Mouse (Mus musculus) lung, embryonic 14.5 days (tissue): ENCODE results near the gene Ppp2r2c. TPM values are rescaled to one million over a fixed set of nuclear protein-coding genes. Genes with fewer than 3 reads are reported as not detected.

Experiments used
- ATAC-seq: fragments of 200-750 bp; cut with Nextera tagmentation; 2 replicates; pipeline ENCODE4 v1.8.0; 2017; ENCODE audit warnings: mild to moderate bottlenecking, moderate TSS enrichment, moderate library complexity; ENCODE audit not compliant: insufficient read depth
- DNase-seq: peaks from one replicate; pipeline ENCODE4 v3.0.0-alpha.2; 2015
- H3K27ac ChIP-seq: fragments of 300-500 bp; sonication (generic); 2 replicates; pipeline ENCODE4 v1.5.1; 2014; ENCODE audit warnings: low read depth, mild to moderate bottlenecking, moderate library complexity
- H3K27me3 ChIP-seq: fragments of 300-500 bp; sonication (generic); 2 replicates; pipeline ENCODE4 v1.6.1; 2014; ENCODE audit warnings: low read length, control low read depth; ENCODE audit not compliant: insufficient read depth
- H3K36me3 ChIP-seq: fragments of 300-500 bp; sonication (generic); 2 replicates; pipeline ENCODE4 v1.6.1; 2014; ENCODE audit warnings: control low read depth; ENCODE audit not compliant: insufficient read depth
- H3K4me1 ChIP-seq: fragments of 300-500 bp; sonication (generic); 2 replicates; pipeline ENCODE4 v1.6.1; 2014; ENCODE audit warnings: antibody characterized with exemption, control low read depth; ENCODE audit not compliant: insufficient read depth
- H3K4me2 ChIP-seq: fragments of 300-500 bp; sonication (generic); 2 replicates; pipeline ENCODE4 v1.6.1; 2014; ENCODE audit warnings: mild to moderate bottlenecking
- H3K4me3 ChIP-seq: fragments of 300-500 bp; sonication (generic); 2 replicates; pipeline ENCODE4 v1.5.1; 2014; ENCODE audit warnings: low read depth, low read length
- H3K9ac ChIP-seq: fragments of 300-500 bp; sonication (generic); 2 replicates; pipeline ENCODE4 v1.6.1; 2014
- H3K9me3 ChIP-seq: fragments of 300-500 bp; sonication (generic); 2 replicates; pipeline ENCODE4 v1.6.1; 2016; ENCODE audit warnings: low read depth, low read length, control low read depth
- CTCF ChIP-seq: IDR thresholded peaks from 2 replicates; pipeline ENCODE4 v1.5.1; 2016; ENCODE audit warnings: antibody characterized with exemption, low read depth
- WGBS: fragments of 180-500 bp; shearing (Covaris S2); extraction: QIAGEN DNeasy Blood & Tissue Kit; methylation state at CpG from one replicate; pipeline ENCODE4 v1.1.7; 2014; 5-methylcytosine and 5-hydroxymethylcytosine counted together
- polyA plus RNA-seq: library from polyadenylated mRNA; unstranded; fragments of >200 nt; fragmentation: Nextera tagmentation; extraction: Ambion mirVana; gene quantifications from 2 replicates; pipeline ENCODE4 v1.2.1, GENCODE M21; 2014

Gene Ppp2r2c
- polyA plus RNA-seq, 1 experiment from 2014 or later: 0.07 TPM

GRCm38 (mm10) chr5:36856529-36856928 is 11.8 kb upstream of the Ppp2r2c start:
- Histone ChIP-seq H3K9me3 (no peaks in the 10 kb centered on the region), H3K27me3 (no peaks in the 10 kb centered on the region), H3K4me3 (no peak overlapping the region), H3K36me3 (no peaks in the 10 kb centered on the region), H3K4me2 (no peak overlapping the region), H3K4me1 (no peaks in the 10 kb centered on the region), H3K27ac (no peak overlapping the region), H3K9ac (no peak overlapping the region)
- ATAC-seq: no peak
- WGBS: 84% methylated on average over 7 of the region's 7 CpGs
- TF ChIP-seq CTCF: no peak
- DNase-seq: no peak

- Histone ChIP-seq H3K4me1 (no peaks in the 10 kb centered on the region), H3K4me3 (no peak overlapping the region), H3K9me3 (no peaks in the 10 kb centered on the region), H3K9ac (no peak overlapping the region), H3K27ac (no peak overlapping the region), H3K36me3 (no peaks in the 10 kb centered on the region), H3K27me3 (no peaks in the 10 kb centered on the region), H3K4me2 (no peak overlapping the region)
- no peak for DNase-seq
- TF ChIP-seq CTCF: no peak
- ATAC-seq: no peak
- 63% methylated on average over 5 of the region's 5 CpGs for WGBS
Measured at GRCm38 (mm10) chr5:36857546-36857945, 10.8 kb upstream of the Ppp2r2c start.

- WGBS: 86% methylated on average over 2 of the region's 2 CpGs
- no peaks in the 10 kb centered on the region for H3K9me3 ChIP-seq
- H3K27me3 ChIP-seq: peaks cover 16% of the 10 kb centered on the region
- H3K4me2 ChIP-seq: no peak overlapping the region
- peak; percentile 38; the same call in 1 of the 2 replicates for TF ChIP-seq CTCF
- DNase-seq (peak; percentile 3), ATAC-seq (no peak)
- H3K4me3 ChIP-seq: no peak overlapping the region
- no peak overlapping the region for H3K9ac ChIP-seq
- no peak overlapping the region for H3K27ac ChIP-seq
- no peaks in the 10 kb centered on the region for H3K4me1 ChIP-seq
- no peaks in the 10 kb centered on the region for H3K36me3 ChIP-seq
Measured at GRCm38 (mm10) chr5:36861084-36861483, 7.2 kb upstream of the Ppp2r2c start.

- no peak for DNase-seq
Measured at GRCm38 (mm10) chr5:36866701-36867250, 1.5 kb upstream of the Ppp2r2c start.

GRCm38 (mm10) chr5:36867561-36867960 is 752 bp upstream of the Ppp2r2c start:
- DNase-seq (no peak), ATAC-seq (no peak)
- Histone ChIP-seq H3K36me3 (no peaks in the 10 kb centered on the region), H3K27me3 (peaks cover 81% of the 10 kb centered on the region), H3K4me3 (no peak overlapping the region), H3K27ac (no peak overlapping the region), H3K4me2 (no peak overlapping the region), H3K9ac (no peak overlapping the region), H3K4me1 (no peaks in the 10 kb centered on the region), H3K9me3 (no peaks in the 10 kb centered on the region)
- WGBS: 4% methylated on average over 6 of the region's 6 CpGs
- no peak for TF ChIP-seq CTCF

More at GRCm38 (mm10) chr5:36866701-36867250, 1.5 kb upstream of the Ppp2r2c start:
- Histone ChIP-seq H3K36me3 (no peaks in the 10 kb centered on the region), H3K27ac (no peak overlapping the region), H3K4me2 (no peak overlapping the region), H3K27me3 (peaks cover 73% of the 10 kb centered on the region), H3K4me1 (no peaks in the 10 kb centered on the region), H3K9me3 (no peaks in the 10 kb centered on the region), H3K4me3 (no peak overlapping the region), H3K9ac (no peak overlapping the region)
- no peak for ATAC-seq
- WGBS: 66% methylated on average over 7 of the region's 7 CpGs
- TF ChIP-seq CTCF: no peak

GRCm38 (mm10) chr5:36869186-36869577 is 869 bp downstream of the Ppp2r2c start:
- H3K36me3 ChIP-seq: no peaks in the 10 kb centered on the region
- H3K9ac ChIP-seq: no peak overlapping the region
- no peaks in the 10 kb centered on the region for H3K9me3 ChIP-seq
- peaks cover 83% of the 10 kb centered on the region for H3K27me3 ChIP-seq
- H3K27ac ChIP-seq: no peak overlapping the region
- ATAC-seq (no peak), DNase-seq (no peak)
- H3K4me2 ChIP-seq: peak overlapping the region; percentile 65; the same call in 1 of the 2 replicates
- 5% methylated on average over 7 of the region's 7 CpGs for WGBS
- no peak for TF ChIP-seq CTCF
- H3K4me1 ChIP-seq: no peaks in the 10 kb centered on the region
- peak overlapping the region; percentile 36; the same call in 1 of the 2 replicates for H3K4me3 ChIP-seq

GRCm38 (mm10) chr5:36869578-36870236 is 1.4 kb downstream of the Ppp2r2c start:
- ATAC-seq: no peak
- under 1% methylated on average over 56 of the region's 56 CpGs for WGBS

More at GRCm38 (mm10) chr5:36869578-36870236, 1.4 kb downstream of the Ppp2r2c start:
- no peak for DNase-seq
- TF ChIP-seq CTCF: no peak
- peak overlapping the region; percentile 14; the same call in 1 of the 2 replicates for H3K4me3 ChIP-seq
- H3K27me3 ChIP-seq: peaks cover 79% of the 10 kb centered on the region
- no peaks in the 10 kb centered on the region for H3K36me3 ChIP-seq
- H3K4me1 ChIP-seq: no peaks in the 10 kb centered on the region
- H3K27ac ChIP-seq: no peak overlapping the region
- no peaks in the 10 kb centered on the region for H3K9me3 ChIP-seq
- peak overlapping the region; percentile 45; the same call in 1 of the 2 replicates for H3K4me2 ChIP-seq
- H3K9ac ChIP-seq: no peak overlapping the region
